Mouse (Mus musculus) ES-E14 (cell line): Measurements from ENCODE around the gene Ftcd. TPM values are rescaled to one million over a fixed set of nuclear protein-coding genes. Genes with fewer than 3 reads are reported as not detected.

ENCODE experiments used
- DNase-seq: peaks from one replicate; pipeline ENCODE4 v3.0.0-alpha.2; 2013; ENCODE audit warnings: low read depth, low spot score
- H3K27ac ChIP-seq: 2 replicates; pipeline ENCODE4 v1.5.1; 2012; ENCODE audit warnings: low read depth, mild to moderate bottlenecking, low read length, moderate library complexity, mixed read lengths; ENCODE audit not compliant: poor library complexity, insufficient read depth, severe bottlenecking
- H3K36me3 ChIP-seq: 2 replicates; pipeline ENCODE4 v1.6.1; 2012; ENCODE audit warnings: mild to moderate bottlenecking, low read length, moderate library complexity, mixed read lengths; ENCODE audit not compliant: control insufficient read depth, poor library complexity, insufficient read depth, severe bottlenecking
- H3K4me1 ChIP-seq, 2 experiments: fragments of 150-350 bp in 1 of 2; sonication (generic) in 1 of 2; 2 replicates each; pipeline ENCODE4 v1.6.1; 2012; ENCODE audit warnings: low read length in 2 of 2, mild to moderate bottlenecking in 1 of 2, mixed read lengths in 1 of 2; ENCODE audit not compliant: control insufficient read depth in 2 of 2, insufficient read depth in 2 of 2, poor library complexity in 1 of 2
- H3K4me3 ChIP-seq, 2 experiments: fragments of 150-350 bp in 1 of 2; sonication (generic) in 1 of 2; 2 replicates each; pipeline ENCODE4 v1.5.1; 2012; ENCODE audit warnings: low read length in 2 of 2, low read depth in 1 of 2, mild to moderate bottlenecking in 1 of 2, mixed read lengths in 1 of 2; ENCODE audit not compliant: insufficient read depth in 1 of 2, poor library complexity in 1 of 2, severe bottlenecking in 1 of 2
- H3K9ac ChIP-seq: 2 replicates; pipeline ENCODE4 v1.6.1; 2012; ENCODE audit warnings: low read depth, mild to moderate bottlenecking, low read length, mixed read lengths; ENCODE audit not compliant: poor library complexity, insufficient read depth, severe bottlenecking
- H3K9me3 ChIP-seq: fragments of 150-350 bp; sonication (generic); 2 replicates; pipeline ENCODE4 v1.6.1; 2012; ENCODE audit warnings: low read depth, mild to moderate bottlenecking, low read length; ENCODE audit not compliant: control insufficient read depth, insufficient read depth
- CHD2 ChIP-seq: IDR thresholded peaks from 2 replicates; pipeline ENCODE4 v1.6.1; 2014; ENCODE audit warnings: mild to moderate bottlenecking, low read depth, low read length, inconsistent platforms
- HCFC1 ChIP-seq: IDR thresholded peaks from 2 replicates; pipeline ENCODE4 v1.6.1; 2012; ENCODE audit warnings: low read length, inconsistent platforms, borderline replicate concordance; ENCODE audit not compliant: insufficient read depth
- MAFK ChIP-seq: IDR thresholded peaks from 2 replicates; pipeline ENCODE4 v1.6.1; 2014; ENCODE audit warnings: mild to moderate bottlenecking, low read depth, low read length, inconsistent platforms; ENCODE audit not compliant: insufficient read depth
- ZC3H11A ChIP-seq: IDR thresholded peaks from 2 replicates; pipeline ENCODE4 v1.6.1; 2012; ENCODE audit warnings: low read depth, mild to moderate bottlenecking, inconsistent platforms, low read length, borderline replicate concordance
- ZNF384 ChIP-seq: IDR thresholded peaks from 2 replicates; pipeline ENCODE4 v1.6.1; 2012; ENCODE audit warnings: low read depth, low read length, inconsistent platforms
- in situ Hi-C, 2 experiments: fragments of 600-800 bp; cut with MboI; formaldehyde crosslinking; loops; one replicate each; pipeline ENCODE4 v1.15.1; 2025; ENCODE audit warnings: low sequenced_read_pairs in 2 of 2, inconsistent platforms in 1 of 2; ENCODE audit not compliant: unreplicated experiment in 2 of 2
- total RNA-seq: library from RNA; depleted of rRNA; stranded (reverse); fragments of 300-350 nt; gene quantifications from 2 replicates; pipeline ENCODE4 v1.2.3, GENCODE M21; 2012; rRNA removed

Ftcd gene
- total RNA-seq, 1 experiment, result not detected

DNA sequence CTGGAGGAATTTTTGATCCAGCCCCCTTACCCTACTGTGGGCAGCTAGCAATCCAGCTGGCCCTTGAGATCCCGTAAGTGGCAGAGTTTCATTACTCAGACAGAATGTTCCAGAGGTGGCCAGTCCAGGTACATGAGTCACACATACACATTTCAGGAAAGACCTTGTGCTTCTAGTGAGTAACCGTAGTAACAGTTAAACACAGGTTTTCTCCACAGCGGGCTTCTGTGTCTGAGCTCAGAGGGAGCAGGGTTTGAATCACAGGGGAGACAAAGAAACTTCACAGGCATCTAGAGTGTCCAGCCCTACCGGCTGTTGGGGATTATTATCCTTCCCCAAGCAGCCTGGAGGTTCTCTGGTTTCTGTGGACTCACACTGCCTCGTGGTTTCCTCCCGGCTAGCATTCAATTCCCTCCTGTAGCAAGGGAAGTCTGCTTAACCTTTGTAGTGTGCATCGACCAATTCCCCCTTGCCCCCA is 58.7 kb downstream of the Ftcd start:
- no peaks in the 10 kb centered on the region for H3K36me3 ChIP-seq
- no peak for TF ChIP-seq MAFK
- no peak for TF ChIP-seq CHD2
- no peak for TF ChIP-seq ZC3H11A
- no peak for TF ChIP-seq ZNF384
- H3K9ac ChIP-seq, result no peak overlapping the region
- no peak overlapping the region for H3K27ac ChIP-seq
- H3K4me1 ChIP-seq, result no peaks in the 10 kb centered on the region
- no peaks in the 10 kb centered on the region for H3K9me3 ChIP-seq
- no peak for DNase-seq
- in situ Hi-C loops, result no loop called here
- H3K4me3 ChIP-seq, result no peak overlapping the region

DNA sequence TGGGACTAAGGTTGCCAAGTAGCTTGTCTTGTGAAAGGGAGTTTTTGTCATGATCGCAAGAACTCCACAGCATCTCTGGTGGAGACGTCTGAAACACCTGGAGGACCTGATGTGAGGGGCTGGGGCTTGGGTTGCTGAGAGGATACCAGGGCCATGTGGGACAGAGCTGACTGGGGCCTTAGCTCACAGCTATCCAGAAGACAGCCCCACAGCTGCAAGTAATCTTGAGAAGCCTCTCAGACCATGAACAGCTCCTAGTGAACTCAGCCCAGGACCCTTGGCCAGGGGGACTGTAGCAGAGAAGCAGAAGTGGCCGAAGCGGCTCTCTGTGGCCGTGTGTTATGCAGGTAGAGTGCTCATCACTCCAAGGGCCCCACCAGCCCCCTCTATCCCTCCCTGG is 59.1 kb downstream of the Ftcd start:
- Histone ChIP-seq H3K4me1 (no peaks in the 10 kb centered on the region), H3K27ac (no peak overlapping the region), H3K9ac (no peak overlapping the region), H3K4me3 (no peak overlapping the region), H3K9me3 (no peaks in the 10 kb centered on the region), H3K36me3 (no peaks in the 10 kb centered on the region)
- no peak for DNase-seq
- in situ Hi-C loops, result no loop called here
- no peak for TF ChIP-seq CHD2
- no peak for TF ChIP-seq ZNF384
- TF ChIP-seq MAFK, result no peak
- TF ChIP-seq ZC3H11A, result no peak
- no peak for TF ChIP-seq HCFC1

DNA sequence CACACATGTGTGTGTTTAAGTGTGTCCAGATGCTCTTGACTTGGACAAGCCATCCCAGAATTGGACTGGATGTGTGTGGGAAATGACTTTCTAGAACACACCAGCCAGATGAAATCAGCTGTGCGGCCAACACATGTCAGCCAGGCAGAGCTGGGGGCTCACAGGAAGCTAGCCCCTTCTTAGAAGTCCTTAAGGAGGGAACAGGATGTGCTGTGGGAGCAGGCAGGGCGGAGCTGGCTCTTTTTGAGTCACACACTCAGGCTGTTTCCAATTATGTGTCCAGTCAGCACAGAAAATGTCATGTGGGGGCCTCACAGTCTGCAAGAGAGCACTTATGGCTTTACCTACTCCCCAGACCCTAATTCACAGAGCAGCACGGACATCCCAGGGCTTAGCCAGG is 60.6 kb downstream of the Ftcd start:
- no peak for TF ChIP-seq MAFK
- no peak for TF ChIP-seq ZNF384
- no peak for TF ChIP-seq CHD2
- TF ChIP-seq ZC3H11A, result no peak
- no peak for TF ChIP-seq HCFC1
- in situ Hi-C loops, result no loop called here
- Histone ChIP-seq H3K36me3 (no peaks in the 10 kb centered on the region), H3K4me3 (no peak overlapping the region), H3K4me1 (no peaks in the 10 kb centered on the region), H3K9ac (no peak overlapping the region), H3K9me3 (no peaks in the 10 kb centered on the region), H3K27ac (no peak overlapping the region)
- DNase-seq, result no peak

DNA sequence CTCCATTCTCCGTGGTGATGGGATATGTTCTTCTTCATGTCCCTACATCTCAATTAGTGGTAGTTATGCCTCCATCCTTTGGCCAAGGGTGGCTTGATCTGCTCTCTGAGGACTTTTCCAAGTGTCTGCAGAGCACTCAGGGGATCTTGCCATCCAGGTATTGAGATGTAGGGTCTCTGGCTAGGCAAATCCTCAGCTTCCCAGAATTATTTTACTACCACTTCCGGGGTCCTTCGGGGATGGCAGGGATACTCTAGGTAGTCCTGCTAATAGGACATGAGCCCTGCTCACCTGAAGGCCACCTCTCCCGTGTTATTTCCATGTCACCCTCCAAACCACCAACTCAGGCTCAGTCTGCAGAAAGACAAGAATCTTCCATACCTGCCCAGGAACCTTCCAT is 61.2 kb downstream of the Ftcd start:
- no peak for TF ChIP-seq ZNF384
- H3K4me3 ChIP-seq, result no peak overlapping the region
- H3K36me3 ChIP-seq, result no peaks in the 10 kb centered on the region
- DNase-seq, result no peak
- H3K9me3 ChIP-seq, result no peaks in the 10 kb centered on the region
- no peak overlapping the region for H3K27ac ChIP-seq
- in situ Hi-C loops, result no loop called here
- H3K9ac ChIP-seq, result no peak overlapping the region
- no peaks in the 10 kb centered on the region for H3K4me1 ChIP-seq

Other genes with a start within 250 kb of the Ftcd start
- gene Dip2a, start 230.4 kb upstream of the Ftcd start, total RNA-seq, result 9.0 and 9.6 TPM in 2 replicates
- gene AC141477.1, start 135.2 kb upstream of the Ftcd start, total RNA-seq, result not detected in 2 replicates
- gene Pcnt, start 132.9 kb upstream of the Ftcd start, total RNA-seq, result 107 and 142 TPM in 2 replicates
- 0.32 and 0.36 TPM in 2 replicates for gene 2610028H24Rik, start 126.6 kb upstream of the Ftcd start, total RNA-seq
- 94.6 and 110 TPM in 2 replicates for gene Mcm3ap, start 106.7 kb upstream of the Ftcd start, total RNA-seq
- 3.6 and 4.6 TPM in 2 replicates for gene Ybey, start 106.5 kb upstream of the Ftcd start, total RNA-seq
- gene Lss, start 44.1 kb upstream of the Ftcd start, total RNA-seq, result 35.6 and 47.2 TPM in 2 replicates
- not detected in 2 replicates for gene Spatc1l, start 13.4 kb upstream of the Ftcd start, total RNA-seq
- 1.2 and 1.3 TPM in 2 replicates for gene Col6a2, start 48.0 kb downstream of the Ftcd start, total RNA-seq
- 1.5 and 4.9 TPM in 2 replicates for gene Col6a1, start 150.5 kb downstream of the Ftcd start, total RNA-seq